Mouse (Mus musculus) MEL (cell line): ENCODE data around the gene Pxk. TPM values are rescaled to one million over a fixed set of nuclear protein-coding genes. Genes with fewer than 3 reads are reported as not detected.

Experiments
- DNase-seq: peaks from one replicate; pipeline ENCODE4 v3.0.0; 2011; ENCODE audit warnings: low read depth, low spot score
- H3K27ac ChIP-seq: 2 replicates; pipeline ENCODE4 v1.5.1; 2012; ENCODE audit warnings: low read depth, mild to moderate bottlenecking, control low read depth, low read length, moderate library complexity; ENCODE audit not compliant: control insufficient read depth
- H3K27me3 ChIP-seq, 2 experiments: fragments of 150-350 bp in 1 of 2; sonication (generic) in 1 of 2; 2 replicates each; pipeline ENCODE4 v1.6.1; 2012; ENCODE audit warnings: low read length in 2 of 2, mild to moderate bottlenecking in 2 of 2, improper control_type of control experiment in 1 of 2, moderate library complexity in 1 of 2; ENCODE audit not compliant: insufficient read depth in 2 of 2, control insufficient read depth in 1 of 2
- H3K36me3 ChIP-seq, 2 experiments: 2 replicates each; pipeline ENCODE4 v1.6.1; 2012 to 2014; ENCODE audit warnings: low read length in 2 of 2, improper control_type of control experiment in 1 of 2, inconsistent platforms in 1 of 2, mild to moderate bottlenecking in 1 of 2; ENCODE audit not compliant: insufficient read depth in 2 of 2, control insufficient read depth in 1 of 2
- H3K4me1 ChIP-seq, 2 experiments: fragments of 150-350 bp in 1 of 2; sonication (generic) in 1 of 2; 2 replicates each; pipeline ENCODE4 v1.6.1; 2012; ENCODE audit warnings: low read length in 2 of 2, improper control_type of control experiment in 1 of 2, mild to moderate bottlenecking in 1 of 2; ENCODE audit not compliant: insufficient read depth in 2 of 2, control insufficient read depth in 1 of 2
- H3K4me3 ChIP-seq, 2 experiments: fragments of 150-350 bp in 1 of 2; sonication (generic) in 1 of 2; 2 replicates each; pipeline ENCODE4 v1.5.1; 2012; ENCODE audit warnings: low read depth in 2 of 2, low read length in 2 of 2, mild to moderate bottlenecking in 2 of 2, moderate library complexity in 2 of 2, control low read depth in 1 of 2, improper control_type of control experiment in 1 of 2; ENCODE audit not compliant: control insufficient read depth in 1 of 2, insufficient read depth in 1 of 2
- H3K79me2 ChIP-seq: 2 replicates; pipeline ENCODE4 v1.6.1; 2012; ENCODE audit warnings: mild to moderate bottlenecking, low read length, moderate library complexity; ENCODE audit not compliant: control insufficient read depth, poor library complexity, insufficient read depth
- H3K9ac ChIP-seq: 2 replicates; pipeline ENCODE4 v1.6.1; 2012; ENCODE audit warnings: low read depth, mild to moderate bottlenecking, control low read depth, low read length, moderate library complexity; ENCODE audit not compliant: control insufficient read depth, poor library complexity, severe bottlenecking
- H3K9me3 ChIP-seq: fragments of 150-350 bp; sonication (generic); replicated peaks from 2 replicates; pipeline ENCODE4 v1.6.1; 2012; ENCODE audit warnings: mild to moderate bottlenecking, low read length, improper control_type of control experiment, moderate library complexity; ENCODE audit not compliant: insufficient read depth
- BHLHE40 ChIP-seq: IDR thresholded peaks from 2 replicates; pipeline ENCODE4 v1.6.1; 2012; ENCODE audit warnings: low read depth, mild to moderate bottlenecking, inconsistent platforms, low read length, improper control_type of control experiment, borderline replicate concordance
- CHD1 ChIP-seq: IDR thresholded peaks from 2 replicates; pipeline ENCODE4 v1.6.1; 2012; ENCODE audit warnings: low read depth, mild to moderate bottlenecking, inconsistent platforms, low read length, improper control_type of control experiment
- E2F4 ChIP-seq: IDR thresholded peaks from 2 replicates; pipeline ENCODE4 v1.6.1; 2011; ENCODE audit warnings: low read depth, low read length, improper control_type of control experiment, borderline replicate concordance
- EP300 ChIP-seq, 2 experiments: IDR thresholded peaks; 2 replicates each; pipeline ENCODE4 v1.6.1; 2011; ENCODE audit warnings: improper control_type of control experiment in 2 of 2, low read length in 2 of 2, low read depth in 1 of 2, mild to moderate bottlenecking in 1 of 2
- GABPA ChIP-seq: IDR thresholded peaks from 2 replicates; pipeline ENCODE4 v1.6.1; 2012; ENCODE audit warnings: low read depth, mild to moderate bottlenecking, inconsistent platforms, low read length, improper control_type of control experiment, moderate library complexity
- GATA1 ChIP-seq: IDR thresholded peaks from 2 replicates; pipeline ENCODE4 v1.6.1; 2011; ENCODE audit warnings: low read depth, low read length, improper control_type of control experiment
- KAT2A ChIP-seq: conservative IDR thresholded peaks from 2 replicates; pipeline ENCODE4 v1.6.1; 2012; ENCODE audit warnings: low read depth, low read length, improper control_type of control experiment, inconsistent platforms
- MAFK ChIP-seq: IDR thresholded peaks from 2 replicates; pipeline ENCODE4 v1.6.1; 2011; ENCODE audit warnings: low read depth, mild to moderate bottlenecking, low read length, improper control_type of control experiment, borderline replicate concordance
- MAZ ChIP-seq: IDR thresholded peaks from 2 replicates; pipeline ENCODE4 v1.6.1; 2012; ENCODE audit warnings: low read depth, mild to moderate bottlenecking, inconsistent platforms, low read length, improper control_type of control experiment
- MEF2A ChIP-seq: IDR thresholded peaks from 2 replicates; pipeline ENCODE4 v1.6.1; 2014; ENCODE audit warnings: low read depth, mild to moderate bottlenecking, inconsistent platforms, low read length, improper control_type of control experiment; ENCODE audit not compliant: poor library complexity, insufficient replicate concordance, severe bottlenecking; ENCODE audit errors: extremely low read depth
- NRF1 ChIP-seq: IDR thresholded peaks from 2 replicates; pipeline ENCODE4 v1.6.1; 2014; ENCODE audit warnings: low read depth, mild to moderate bottlenecking, inconsistent platforms, low read length, improper control_type of control experiment, moderate library complexity; ENCODE audit not compliant: poor library complexity, insufficient read depth, severe bottlenecking
- RAD21 ChIP-seq: IDR thresholded peaks from 2 replicates; pipeline ENCODE4 v1.6.1; 2011; ENCODE audit warnings: mild to moderate bottlenecking, low read depth, low read length, improper control_type of control experiment
- RCOR1 ChIP-seq: IDR thresholded peaks from 2 replicates; pipeline ENCODE4 v1.6.1; 2012; ENCODE audit warnings: low read depth, mild to moderate bottlenecking, inconsistent platforms, low read length, improper control_type of control experiment
- TBP ChIP-seq: IDR thresholded peaks from 2 replicates; pipeline ENCODE4 v1.8.0; 2011; ENCODE audit warnings: low read depth, low read length, improper control_type of control experiment
- TCF12 ChIP-seq: IDR thresholded peaks from 2 replicates; pipeline ENCODE4 v1.6.1; 2014; ENCODE audit warnings: low read depth, mild to moderate bottlenecking, inconsistent platforms, low read length, improper control_type of control experiment, moderate library complexity
- UBTF ChIP-seq: IDR thresholded peaks from 2 replicates; pipeline ENCODE4 v1.6.1; 2012; ENCODE audit warnings: low read depth, mild to moderate bottlenecking, inconsistent platforms, low read length, improper control_type of control experiment, moderate library complexity, borderline replicate concordance; ENCODE audit not compliant: insufficient read depth
- ZC3H11A ChIP-seq: IDR thresholded peaks from 2 replicates; pipeline ENCODE4 v1.6.1; 2012; ENCODE audit warnings: low read depth, mild to moderate bottlenecking, inconsistent platforms, low read length, improper control_type of control experiment
- ZMIZ1 ChIP-seq: IDR thresholded peaks from 2 replicates; pipeline ENCODE4 v1.6.1; 2012; ENCODE audit warnings: low read depth, mild to moderate bottlenecking, inconsistent platforms, low read length, improper control_type of control experiment, moderate library complexity
- polyA plus RNA-seq, 2 experiments: library from polyadenylated mRNA; stranded (reverse) in 1 of 2; unstranded in 1 of 2; fragments of >175 nt in 1 of 2; fragments of >200 nt in 1 of 2; gene quantifications; 2 replicates each; pipeline versions ENCODE4 v1.2.1 to v1.2.4; 2012; ENCODE audit warnings: low replicate concordance in 2 of 2, low read depth in 1 of 2; ENCODE audit not compliant: insufficient read length in 2 of 2, insufficient read depth in 1 of 2, missing spikeins in 1 of 2
- total RNA-seq: library from RNA; depleted of rRNA; stranded (reverse); fragments of 300-350 nt; gene quantifications from 2 replicates; pipeline ENCODE4 v1.2.3, GENCODE M21; 2012

The Pxk gene
- total and polyA plus RNA-seq, 3 experiments: 5.9 to 12.9 TPM; not detected in 1

GRCm38 (mm10) chr14:8108976-8109375, 11.0 kb downstream of the Pxk start:
- H3K4me1 ChIP-seq: no peaks in the 10 kb centered on the region
- no peak overlapping the region for H3K4me3 ChIP-seq

GRCm38 (mm10) chr14:8111545-8111944, 13.5 kb downstream of the Pxk start:
- TF ChIP-seq CHD1 (no peak), ZMIZ1 (no peak), KAT2A (no peak), GABPA (no peak), TBP (no peak), E2F4 (no peak), BHLHE40 (no peak), TCF12 (no peak)
- Histone ChIP-seq H3K27me3 (no peaks in the 10 kb centered on the region), H3K4me1 (no peaks in the 10 kb centered on the region), H3K27ac (no peak overlapping the region), H3K9ac (no peak overlapping the region), H3K4me3 (no peak overlapping the region), H3K79me2 (no peaks in the 10 kb centered on the region), H3K9me3 (no peaks in the 10 kb centered on the region), H3K36me3 (no peaks in the 10 kb centered on the region)
- DNase-seq: no peak

More at GRCm38 (mm10) chr14:8108976-8109375, 11.0 kb downstream of the Pxk start:
- no peak overlapping the region for H3K27ac ChIP-seq
- H3K79me2 ChIP-seq: no peaks in the 10 kb centered on the region
- no peaks in the 10 kb centered on the region for H3K9me3 ChIP-seq
- no peaks in the 10 kb centered on the region for H3K36me3 ChIP-seq
- DNase-seq: no peak
- H3K9ac ChIP-seq: no peak overlapping the region
- no peaks in the 10 kb centered on the region for H3K27me3 ChIP-seq
- TF ChIP-seq RAD21 (no peak), ZC3H11A (no peak), EP300 (IDR thresholded peaks at IDR 0.05; ENCODE audit: low read depth in 1 of 2, low read length in 2 of 2) (no peak), NRF1 (no peak), MAFK (no peak), UBTF (no peak), MAZ (no peak), MEF2A (no peak), CHD1 (no peak), ZMIZ1 (no peak), GATA1 (no peak), RCOR1 (no peak)
